Mouse (Mus musculus) G1E-ER4 (cell line): ENCODE measurements around the gene Arhgef28. TPM values are rescaled to one million over a fixed set of nuclear protein-coding genes. Genes with fewer than 3 reads are reported as not detected.

Experiments
- GATA1 ChIP-seq: IDR thresholded peaks from one replicate; pipeline ENCODE4 v1.8.0; 2012; ENCODE audit warnings: low read length, inconsistent platforms
- polyA plus RNA-seq: library from polyadenylated mRNA; stranded (reverse); fragments of >175 nt; gene quantifications from 2 replicates; pipeline ENCODE4 v1.2.3, GENCODE M21; 2012

Arhgef28 gene
- polyA plus RNA-seq, 1 experiment: not detected

DNA sequence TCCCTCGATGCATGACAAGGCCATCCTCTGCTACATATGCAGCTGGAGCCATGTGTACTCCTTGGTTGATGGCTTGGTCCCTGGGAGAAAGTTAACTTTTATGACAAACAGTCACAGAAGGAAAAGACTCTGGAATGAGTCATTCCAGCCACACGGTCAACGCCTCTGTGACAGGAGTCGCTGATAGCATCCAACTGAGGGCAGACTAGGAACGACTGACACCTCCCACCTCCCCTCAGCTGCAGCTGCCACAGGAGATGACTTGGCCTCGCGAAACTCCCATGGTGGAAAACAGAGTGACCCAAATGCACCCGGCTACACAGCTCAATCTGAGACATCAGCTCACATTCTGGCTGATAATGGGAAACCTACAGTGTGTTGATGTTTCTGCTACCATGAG is 215.3 kb downstream of the Arhgef28 start:
- TF ChIP-seq GATA1: no peak

DNA sequence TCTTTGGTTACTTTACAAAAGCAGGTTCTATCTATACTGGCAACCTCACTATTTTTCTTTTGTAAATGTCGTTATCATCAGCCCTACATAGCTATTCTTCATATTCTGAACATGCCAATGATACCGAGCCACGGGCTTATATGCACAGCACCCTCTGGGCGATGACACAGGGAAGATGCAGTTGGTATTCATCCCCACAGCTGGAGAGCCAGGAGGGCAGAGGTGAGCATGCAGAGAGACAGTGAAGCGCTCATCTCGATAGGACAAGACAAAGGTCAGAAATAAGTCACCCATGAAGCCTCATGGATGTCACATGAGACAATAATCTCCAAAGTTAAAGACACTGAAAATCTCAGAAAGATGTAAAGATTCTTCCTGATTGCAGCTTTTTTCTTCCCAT is 217.4 kb downstream of the Arhgef28 start:
- TF ChIP-seq GATA1: no peak

DNA sequence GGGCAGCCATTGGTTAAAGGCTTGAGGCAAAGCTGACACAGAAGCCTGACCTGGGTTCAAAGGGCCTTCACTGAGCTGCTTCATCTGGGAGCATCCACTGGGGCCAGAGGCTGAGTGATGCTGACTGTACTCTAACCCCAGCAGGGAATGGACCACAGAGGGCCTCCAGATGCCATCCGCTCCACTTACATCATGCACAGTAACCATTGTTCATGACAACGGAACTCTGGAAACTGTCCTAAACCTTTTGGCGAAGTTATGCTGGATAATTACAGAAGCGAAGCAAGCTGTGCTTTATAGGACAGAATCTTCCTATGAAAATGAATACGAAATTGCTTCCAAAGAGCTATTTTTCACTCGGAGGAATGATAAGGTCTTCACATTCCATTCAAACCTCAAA is 219.5 kb downstream of the Arhgef28 start:
- TF ChIP-seq GATA1: no peak

DNA sequence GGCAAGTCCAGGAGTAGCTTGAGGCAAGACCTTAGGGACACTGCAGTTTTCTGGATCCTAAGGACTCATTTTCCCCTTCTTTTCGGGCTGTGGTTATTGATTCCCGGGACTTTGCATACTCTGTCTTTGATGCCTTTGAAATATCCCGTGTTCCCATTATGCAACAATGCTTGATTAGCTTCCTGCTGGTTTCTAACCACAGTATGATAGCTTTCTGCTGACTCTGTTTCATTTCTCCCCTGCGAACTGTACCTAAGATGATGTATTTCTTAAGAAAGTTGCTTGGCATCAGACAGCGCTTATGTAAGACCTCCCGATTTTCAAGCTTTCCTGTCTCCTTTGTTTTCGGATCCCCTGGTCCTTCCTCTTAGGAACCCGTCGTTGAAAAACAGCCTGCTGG is 229.1 kb downstream of the Arhgef28 start:
- TF ChIP-seq GATA1: no peak

DNA sequence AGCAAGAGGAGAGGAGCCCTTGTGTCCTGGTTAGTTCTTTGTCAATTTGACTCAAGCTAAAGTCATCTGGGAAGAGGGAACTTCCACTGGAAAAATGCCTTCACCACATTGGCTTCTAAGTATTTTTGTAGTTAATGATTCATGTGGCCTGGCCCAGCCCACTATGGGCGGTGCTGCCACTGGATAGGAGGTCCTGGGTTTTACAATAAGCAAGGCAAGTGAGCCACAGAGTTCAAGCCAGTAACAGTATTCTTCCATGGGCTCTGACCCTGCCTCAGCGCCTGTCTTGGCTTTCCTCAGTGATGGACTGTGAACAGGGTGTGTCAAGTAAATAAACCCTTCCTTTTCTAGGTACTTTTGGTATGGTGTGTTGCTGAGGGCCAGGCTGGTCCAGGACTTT is 229.6 kb downstream of the Arhgef28 start:
- no peak for TF ChIP-seq GATA1

DNA sequence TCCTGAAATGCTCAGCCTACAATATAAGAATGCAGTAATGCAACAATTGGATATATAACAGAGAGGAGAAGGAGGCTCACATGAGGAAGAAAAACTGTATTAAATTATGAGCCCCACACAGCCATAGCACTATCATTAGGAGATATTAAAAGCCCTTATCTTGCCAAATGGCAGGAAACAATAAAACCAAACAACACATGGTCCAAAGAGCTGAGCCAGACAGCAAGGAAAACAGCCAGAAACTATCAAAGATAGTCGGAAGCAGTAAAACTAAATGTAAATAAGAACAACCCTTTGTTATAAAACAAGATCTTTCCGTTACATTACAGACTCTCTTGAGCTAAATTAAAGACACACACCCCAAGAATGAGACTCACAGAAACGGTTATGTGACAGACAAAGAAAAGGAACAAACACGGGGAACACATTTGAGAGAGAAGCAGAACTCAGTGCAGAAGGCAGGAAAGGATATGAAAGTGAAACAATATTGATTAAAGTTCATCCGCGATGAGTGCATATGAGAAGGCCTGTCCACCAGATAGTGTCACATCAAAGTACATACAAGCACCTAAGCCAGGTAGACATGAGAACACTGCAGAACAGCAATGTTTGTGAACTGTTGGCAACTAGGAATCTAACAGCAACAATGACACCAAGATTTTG is 231.6 kb downstream of the Arhgef28 start:
- no peak for TF ChIP-seq GATA1

DNA sequence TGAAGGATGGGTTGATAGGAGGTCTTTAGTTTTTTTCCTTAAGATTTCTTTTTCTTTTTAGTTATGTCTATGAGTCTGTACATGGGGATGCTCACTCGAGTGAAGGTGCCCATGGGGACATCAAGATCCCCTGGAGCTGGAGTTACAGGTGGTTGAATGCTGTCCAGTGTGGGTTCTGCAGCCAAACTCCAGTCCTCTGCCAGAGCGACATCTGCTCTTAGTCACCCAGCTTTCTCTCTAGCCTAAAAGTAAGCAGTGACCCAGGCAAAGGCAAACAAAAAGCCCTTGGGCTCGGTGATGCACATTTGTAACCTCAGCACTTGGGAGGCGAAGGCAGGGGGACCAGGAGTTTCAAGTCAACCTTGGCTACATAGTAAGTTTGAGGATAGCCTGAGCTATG is 232.3 kb downstream of the Arhgef28 start:
- TF ChIP-seq GATA1: no peak

DNA sequence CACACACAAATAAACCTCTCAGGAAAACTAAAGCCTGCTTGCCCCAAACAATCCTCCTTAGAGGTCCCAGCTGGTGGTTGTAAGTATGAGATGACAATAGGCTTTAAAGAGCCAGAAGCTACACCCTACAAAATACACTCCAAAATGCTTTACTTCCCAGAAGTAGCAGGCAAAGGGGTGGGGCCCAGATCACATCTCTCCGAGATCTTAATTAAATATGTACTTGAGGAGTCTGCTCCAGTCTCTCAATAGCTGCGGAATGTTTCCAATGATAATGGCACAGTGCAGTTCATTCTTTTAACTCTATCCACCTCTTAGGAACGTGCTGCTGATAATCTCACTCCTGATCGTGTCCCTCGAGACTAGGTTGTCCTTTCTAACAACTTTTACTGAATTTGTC is 240.2 kb downstream of the Arhgef28 start:
- no peak for TF ChIP-seq GATA1

DNA sequence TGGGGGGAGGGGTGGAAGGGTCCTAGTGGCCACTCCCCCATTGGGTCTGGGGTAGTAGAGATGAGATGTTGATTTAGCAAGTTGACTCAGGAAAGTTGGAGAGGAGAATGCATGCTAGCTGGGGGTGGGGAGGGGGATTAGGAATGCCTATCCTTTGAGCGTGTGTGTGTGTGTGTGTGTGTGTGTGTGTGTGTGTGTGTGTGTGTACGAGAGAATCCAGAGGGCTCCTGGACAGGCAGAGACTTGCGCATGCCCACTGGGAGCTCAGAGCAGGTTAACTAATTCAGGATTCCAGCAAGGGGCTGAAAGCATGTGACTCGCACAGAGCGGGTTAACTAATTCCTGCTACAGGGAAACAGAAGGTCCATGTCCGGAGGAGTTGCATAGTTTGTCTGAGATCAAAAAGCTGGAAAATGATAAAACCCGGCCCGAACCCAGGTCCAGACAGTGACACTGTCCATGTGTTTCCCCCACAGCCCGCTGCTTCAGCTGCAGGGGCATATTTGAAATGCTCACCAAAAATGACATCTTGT is 241.3 kb downstream of the Arhgef28 start:
- no peak for TF ChIP-seq GATA1

DNA sequence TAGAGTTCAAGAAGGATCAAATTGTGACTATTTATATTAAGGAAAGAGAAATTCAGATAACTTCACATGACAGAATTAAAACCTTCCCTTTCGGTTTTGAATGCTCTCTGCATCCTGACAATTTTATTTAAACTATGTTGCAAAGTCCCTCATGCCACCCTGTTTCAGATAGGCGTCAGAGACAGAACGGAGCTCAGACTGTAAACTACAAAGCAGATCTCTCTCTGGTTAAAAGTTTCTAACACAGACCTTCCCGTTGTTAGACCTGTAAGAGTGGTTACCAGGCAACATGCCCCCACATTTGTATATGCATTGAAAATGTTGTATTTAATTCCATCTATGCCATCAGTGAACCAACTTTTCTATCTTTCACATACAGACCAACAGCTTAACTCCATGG is 246.1 kb downstream of the Arhgef28 start:
- TF ChIP-seq GATA1: no peak

DNA sequence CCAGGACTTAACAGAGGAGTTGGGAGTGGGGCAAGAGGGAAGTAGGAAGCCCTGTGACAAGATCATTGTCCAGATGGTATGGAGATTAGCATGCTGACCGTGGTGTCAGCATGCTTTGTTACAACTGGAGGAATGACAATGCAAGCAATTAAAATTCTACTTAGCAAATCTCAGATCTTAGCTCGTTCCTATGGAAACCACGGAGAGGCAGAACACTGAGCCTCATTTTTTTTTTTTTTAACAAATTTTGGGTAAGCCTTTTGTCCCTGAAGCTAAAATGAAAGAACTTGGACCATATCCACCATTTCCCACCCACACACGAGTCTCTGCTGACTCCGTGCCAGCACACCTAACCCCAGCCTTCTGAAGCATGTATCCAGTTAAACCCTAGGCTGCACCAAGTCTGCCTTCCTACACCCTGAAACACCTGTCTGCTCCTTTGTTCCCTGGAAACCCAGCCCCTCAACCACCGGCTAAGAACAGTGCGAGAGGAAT is 246.8 kb downstream of the Arhgef28 start:
- TF ChIP-seq GATA1: no peak

DNA sequence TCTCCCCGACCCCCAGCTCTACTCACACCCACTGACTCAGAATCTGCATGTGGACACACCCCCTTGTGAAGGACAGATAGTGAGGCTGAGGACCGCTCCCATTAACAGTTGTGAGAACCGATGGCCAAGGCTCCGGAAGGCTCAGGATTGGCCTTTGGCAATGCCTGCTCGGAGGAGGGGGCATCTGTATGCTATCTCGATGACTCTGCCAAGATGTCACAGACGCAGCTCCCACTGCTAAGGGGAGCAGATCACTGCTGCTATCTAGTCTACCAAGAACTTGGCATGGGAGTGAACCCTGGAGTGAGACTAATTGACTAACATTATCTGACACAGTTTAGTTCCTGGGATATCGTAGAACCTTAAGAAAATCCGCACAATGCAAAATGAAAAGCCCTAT is 250.5 kb downstream of the Arhgef28 start:
- no peak for TF ChIP-seq GATA1

DNA sequence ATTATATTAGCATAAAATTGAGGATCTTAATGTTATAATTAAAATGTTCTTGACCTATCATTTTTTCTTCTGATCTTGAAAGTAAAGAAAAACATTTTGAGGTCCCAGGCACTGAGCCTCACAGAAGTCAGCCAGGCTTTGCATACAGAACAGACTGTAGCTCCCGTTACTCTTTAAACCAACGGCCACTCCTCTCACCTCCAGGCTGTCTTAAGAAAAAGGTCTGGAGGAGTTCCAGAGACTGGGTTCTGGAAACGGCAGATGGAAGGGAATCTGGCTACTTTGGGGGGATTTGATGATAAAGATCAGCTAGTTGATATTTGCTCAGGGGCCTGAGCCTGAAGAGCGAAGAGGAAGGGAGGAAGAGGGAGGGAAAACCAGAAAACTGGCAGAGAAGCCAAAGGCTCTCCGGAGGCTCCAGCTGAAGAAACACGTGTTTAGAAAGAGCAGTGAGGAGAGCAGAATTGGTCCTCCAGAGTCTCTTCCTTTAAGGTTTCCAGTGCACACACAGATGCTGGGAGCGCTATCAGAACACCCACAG is 251.2 kb downstream of the Arhgef28 start:
- TF ChIP-seq GATA1: no peak

DNA sequence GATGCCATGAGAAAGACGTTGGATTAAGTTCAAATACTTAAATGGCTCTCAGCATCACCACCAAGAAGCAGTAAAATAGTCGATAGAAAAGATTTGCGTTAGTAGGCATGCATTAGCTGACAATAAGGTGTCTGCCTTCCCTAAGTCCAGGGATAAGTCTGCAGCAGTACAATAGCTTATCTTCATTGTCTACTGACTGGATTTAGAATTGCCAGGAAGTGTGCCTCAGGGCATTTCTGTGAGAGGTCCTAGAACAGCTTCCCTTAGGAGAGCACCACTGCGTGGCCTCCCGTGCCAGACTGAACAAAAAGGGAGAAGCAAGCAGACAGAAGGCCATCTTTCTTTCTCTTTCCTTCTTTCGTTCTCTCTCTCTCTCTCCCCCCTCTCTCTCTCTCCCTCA is 252.2 kb downstream of the Arhgef28 start:
- TF ChIP-seq GATA1: no peak

DNA sequence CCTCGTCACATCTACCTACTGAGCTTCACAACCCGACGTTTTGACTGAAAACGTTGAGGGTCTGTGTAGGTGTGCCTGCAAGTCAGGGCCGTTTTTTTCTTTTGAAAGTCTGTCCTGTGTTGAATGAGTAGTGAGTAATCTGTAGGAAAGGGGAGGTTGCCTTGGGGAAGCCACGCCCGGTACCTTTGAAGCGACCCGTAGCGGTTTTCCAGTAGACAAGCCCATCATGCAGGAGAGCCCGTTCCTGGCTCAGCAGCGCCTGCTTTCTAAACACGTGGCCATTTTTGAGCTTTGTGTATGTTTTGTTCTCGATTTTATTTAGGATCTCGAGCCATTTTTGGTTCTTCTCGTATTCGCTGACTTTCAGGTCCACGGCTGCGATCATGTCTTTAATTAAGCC is 252.7 kb downstream of the Arhgef28 start:
- TF ChIP-seq GATA1: no peak

DNA sequence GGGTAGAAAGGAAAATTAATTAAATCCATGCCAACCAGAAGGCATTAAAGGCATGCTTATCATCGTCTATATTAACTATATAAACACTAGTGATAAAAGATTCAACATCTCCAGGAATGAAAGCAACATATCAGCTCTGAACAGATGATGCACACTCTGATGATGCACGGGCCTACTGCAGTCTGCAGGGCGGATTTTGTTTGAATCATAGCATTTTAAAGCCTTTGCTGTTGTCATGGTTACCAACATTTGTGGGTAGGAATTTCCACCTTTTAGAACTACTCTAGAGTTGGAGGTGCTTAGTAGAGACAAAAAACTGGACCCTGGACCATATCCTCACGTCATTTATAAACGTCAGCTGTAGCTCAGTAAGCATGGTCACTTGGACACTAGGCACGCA is 257.4 kb downstream of the Arhgef28 start:
- TF ChIP-seq GATA1: no peak

DNA sequence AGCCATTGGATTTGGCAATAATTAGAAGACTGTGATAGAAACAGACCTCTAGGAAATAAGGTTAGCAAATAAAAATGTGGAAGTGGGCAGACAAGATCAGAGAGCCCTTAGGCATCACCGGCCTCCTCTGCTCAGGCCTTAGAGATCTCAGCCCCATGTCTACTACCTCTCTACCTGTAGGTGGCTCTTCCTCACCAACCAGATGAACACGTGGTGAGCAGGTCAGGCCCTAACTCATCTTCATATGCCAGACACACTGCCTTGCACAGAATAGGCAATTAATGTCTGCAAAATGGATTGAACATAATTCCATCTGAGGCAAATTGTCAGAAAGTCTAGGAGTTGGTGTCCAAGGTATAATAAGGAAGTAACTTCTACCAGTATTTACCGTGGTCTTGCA is 258.6 kb downstream of the Arhgef28 start:
- TF ChIP-seq GATA1: no peak

DNA sequence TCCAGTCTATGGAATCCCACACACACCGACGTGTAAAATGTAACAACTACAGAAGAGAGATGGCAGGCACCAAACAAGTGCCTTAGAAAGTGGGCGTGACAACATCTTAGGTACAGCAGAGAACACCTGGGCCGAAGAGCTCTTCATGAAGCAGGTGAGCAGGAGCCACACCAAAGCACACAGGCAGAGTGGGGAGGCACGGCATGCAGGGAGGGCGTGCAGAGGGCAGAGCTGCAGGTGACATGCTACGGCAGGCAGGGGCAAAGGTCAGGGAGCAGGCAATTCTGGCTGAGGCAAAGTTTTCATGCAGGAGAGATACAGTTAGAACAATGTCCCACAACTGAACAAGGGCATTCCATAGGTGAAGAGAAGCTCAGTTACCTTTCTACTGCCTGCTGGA is 259.8 kb downstream of the Arhgef28 start:
- no peak for TF ChIP-seq GATA1
